Mouse (Mus musculus) layer of hippocampus, adult 9-10 months (tissue): ENCODE measurements around the gene Clpb.
"Not testable (repeated sequence)": the region's sequence is repeated elsewhere in the genome, so short reads cannot be mapped to it uniquely, and the experiment has no call there.

Experiments used
- DNase-seq: peaks from one replicate; pipeline ENCODE4 v3.0.0; 2022; ENCODE audit warnings: low spot score

Gene Clpb

DNA sequence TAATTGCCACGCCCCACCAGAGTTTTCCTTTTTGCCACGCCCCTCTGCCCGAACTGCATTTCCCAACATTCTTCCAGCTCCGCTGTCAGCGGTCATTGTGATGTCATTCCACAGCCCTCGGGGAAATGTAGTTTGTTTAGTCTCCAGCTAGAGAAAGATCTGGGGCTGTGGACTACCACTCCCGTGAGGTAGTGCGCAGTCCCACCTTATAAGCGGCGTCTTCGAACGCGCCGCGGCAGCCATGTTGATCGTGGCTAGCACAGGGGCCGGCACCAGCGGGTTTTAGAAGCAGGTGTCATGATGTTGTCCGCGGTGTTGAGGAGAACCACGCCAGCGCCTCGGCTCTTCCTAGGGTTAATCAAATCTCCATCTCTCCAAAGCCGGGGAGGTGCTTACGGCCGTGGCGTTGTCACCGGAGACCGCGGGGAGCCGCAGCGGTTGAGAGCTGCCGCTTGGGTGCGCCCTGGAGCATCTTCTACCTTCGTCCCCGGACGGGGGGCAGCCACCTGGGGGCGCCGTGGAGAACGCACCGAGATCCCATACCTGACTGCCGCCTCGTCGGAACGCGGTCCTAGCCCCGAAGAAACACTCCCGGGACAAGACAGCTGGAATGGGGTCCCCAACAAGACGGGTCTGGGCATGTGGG is at the start of gene Clpb:
Gene Clpb, plus strand, starts transcription at position 120 of the 646 bp plus-strand sequence.
- peak; percentile 92 for DNase-seq

DNA sequence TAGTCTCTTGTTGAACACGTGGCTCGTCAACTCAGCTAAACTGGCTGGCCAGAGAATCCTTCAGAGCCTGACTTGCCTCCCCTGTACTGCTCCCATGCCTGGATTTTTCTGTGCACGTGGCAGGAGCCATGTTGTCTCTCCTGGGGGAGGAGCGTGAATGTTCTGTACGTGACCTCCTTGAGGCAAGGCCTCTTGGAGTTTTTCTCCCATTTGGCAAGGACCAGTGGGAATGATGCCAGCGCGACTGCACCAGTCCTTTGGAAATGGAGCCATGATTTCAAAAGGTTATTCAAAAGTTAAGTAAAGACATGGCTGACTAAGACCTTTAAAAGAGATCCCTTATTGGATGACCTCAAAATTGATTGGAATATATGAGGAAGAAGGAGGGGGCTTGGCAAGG is 48.0 kb upstream of the Clpb start:
- no peak for DNase-seq

DNA sequence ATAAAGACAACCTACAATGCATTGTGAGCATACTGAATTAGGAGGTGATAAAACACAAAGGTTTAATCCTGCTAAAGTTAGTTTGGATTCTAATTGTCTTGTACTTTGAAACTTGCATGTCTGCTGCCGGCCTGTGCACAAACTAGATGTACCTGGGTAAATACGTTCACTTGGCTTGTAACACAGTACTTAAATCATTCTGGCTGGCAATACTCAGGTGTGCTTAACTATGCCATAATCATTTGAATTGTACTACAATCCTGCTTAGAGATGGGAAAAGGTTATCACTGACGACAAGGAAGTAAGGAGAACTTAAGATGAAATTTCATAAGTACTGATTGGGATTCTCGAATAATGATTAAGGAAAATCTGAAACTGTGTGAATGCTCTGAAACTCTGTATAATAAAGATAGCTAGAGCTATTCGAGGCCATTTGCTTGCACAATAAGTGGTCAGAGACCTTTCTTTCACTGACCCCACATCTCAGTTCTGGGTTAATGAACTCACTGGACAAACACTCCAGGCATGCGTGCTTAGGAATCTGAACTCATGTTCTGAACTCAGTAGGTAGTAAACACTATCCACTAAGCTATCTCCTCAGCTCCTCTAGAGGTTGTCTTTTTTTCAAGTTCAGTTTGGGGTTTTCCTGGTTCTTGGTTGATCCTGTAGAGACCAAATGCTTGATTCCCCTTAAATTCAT is 47.1 kb upstream of the Clpb start:
- DNase-seq, result no peak

DNA sequence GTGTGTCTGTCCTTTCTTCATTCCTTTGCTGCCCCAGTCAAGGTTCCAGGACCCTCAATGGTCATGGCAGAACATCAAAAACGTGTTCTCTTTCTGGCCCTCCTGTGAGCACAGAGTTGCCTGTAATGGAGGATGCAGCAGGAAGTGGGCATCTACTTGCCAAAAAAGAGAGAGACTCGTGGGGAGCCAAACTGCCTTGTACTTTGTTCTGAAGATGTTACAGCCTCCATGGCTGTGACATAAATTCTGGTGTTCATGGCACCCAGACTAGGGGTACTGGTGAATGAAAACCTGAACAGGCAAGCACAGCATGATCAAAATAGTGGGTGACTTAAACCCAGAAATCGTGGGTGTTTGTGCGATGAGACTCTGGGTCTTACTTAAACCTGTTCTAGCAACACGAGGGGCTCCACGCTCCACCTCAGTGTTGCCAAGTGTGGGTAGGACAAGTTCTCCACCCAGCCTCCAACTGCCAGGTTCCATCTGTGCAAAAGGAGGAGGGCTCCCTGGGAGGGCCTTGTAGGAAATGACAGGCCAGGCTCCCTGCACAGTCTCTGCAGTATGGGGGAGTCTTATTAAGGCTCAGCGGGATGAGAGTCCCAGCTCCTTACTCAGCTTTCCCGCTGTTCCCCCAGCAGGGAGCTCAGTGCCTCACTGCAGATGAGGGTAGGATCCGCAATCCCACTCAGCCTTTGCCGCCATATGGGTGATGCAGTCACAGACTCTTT is 45.8 kb upstream of the Clpb start:
- peak; percentile 39 for DNase-seq

DNA sequence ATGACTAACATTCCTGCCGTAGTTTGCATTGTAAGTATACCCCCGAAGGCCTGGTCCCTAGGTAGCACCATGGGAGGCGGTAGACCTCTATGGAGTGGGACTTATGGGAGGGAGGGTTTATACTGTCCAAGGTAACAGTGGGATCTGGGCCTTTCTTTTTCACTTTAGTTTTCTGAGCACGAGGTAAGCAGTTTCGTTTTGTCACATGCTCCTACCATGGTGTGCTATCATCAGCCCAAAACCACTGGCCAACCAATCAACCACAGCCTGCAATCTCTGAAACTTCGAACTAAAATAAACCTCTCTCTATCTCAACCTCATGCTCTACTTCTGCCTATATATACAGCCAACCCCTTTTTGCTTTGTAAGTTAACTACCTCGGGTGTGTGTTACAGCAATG is 45.2 kb upstream of the Clpb start:
- DNase-seq, result no peak

DNA sequence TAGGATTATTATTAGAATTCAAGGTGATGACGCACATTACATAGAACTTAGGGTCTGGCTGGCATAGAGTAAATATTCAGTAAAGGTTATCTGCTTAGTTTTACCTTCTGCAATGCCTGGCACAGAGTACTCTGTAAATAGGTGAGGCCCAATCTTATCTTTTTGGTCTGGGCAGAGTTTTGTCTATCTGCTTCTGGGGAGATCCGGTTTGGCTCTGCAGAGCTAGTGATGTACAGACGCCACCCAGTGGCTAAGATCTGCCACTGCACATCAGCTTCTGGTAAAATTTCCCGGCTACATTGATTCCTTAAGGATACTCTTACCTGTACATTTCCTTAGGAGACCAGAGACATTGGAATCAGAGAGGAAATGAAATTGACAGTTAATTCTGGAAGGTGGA is 43.1 kb upstream of the Clpb start:
- DNase-seq, result peak; percentile 71

DNA sequence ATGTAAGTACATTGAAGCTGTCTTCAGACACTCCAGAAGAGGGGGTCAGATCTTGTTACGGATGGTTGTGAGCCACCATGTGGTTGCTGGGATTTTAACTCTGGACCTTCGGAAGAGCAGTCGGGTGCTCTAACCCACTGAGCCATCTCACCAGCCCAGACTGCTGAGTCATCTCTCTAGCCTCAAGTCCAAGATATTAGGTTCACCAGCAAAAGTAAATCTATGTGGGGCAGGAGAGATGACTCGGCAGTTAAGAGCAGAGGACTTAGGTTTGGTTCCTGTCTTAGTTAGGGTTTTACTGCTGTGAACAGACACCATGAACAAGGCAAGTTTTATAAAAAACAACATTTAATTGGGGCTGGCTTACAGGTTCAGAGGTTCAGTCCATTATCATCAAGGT is 41.6 kb upstream of the Clpb start:
- DNase-seq, result not testable (repeated sequence)

DNA sequence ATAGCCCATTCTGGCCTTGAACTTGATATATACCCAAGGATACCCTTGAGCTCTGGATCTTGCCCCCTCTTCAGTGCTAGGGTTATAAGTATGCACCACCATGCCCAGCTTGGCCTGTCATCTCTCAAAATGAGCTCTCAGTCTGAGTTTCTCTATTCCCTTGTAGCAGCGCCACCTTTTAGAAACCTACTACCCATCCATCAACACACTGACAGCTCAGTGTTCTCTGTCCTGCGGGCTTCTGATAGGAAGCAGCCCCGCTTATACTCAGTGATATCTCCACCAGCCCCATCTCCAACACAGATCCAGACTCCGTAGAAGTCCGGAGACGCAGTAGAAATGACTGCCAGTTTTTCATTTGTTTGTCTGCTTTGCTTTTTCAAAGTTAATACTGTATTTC is 39.1 kb upstream of the Clpb start:
- DNase-seq, result no peak

DNA sequence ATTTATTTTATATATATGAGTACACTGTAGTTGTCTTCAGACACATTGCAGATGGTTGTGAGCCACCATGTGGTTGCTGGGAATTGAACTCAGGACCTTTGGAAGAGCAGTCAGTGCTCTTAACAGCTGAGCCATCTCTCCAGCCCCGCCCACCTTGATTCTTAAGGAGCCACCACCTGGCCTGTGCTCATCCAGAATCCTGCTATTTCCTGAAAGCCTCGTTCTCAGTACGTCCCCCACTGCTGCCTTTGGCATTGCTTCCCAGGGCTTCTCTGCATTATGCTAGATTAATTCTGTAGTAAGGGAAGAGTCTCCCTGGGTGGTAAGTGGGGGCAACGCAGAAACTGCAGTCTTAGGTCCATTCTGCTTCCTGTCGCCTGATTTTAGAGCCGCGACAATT is 36.3 kb upstream of the Clpb start:
- DNase-seq, result not testable (repeated sequence)

DNA sequence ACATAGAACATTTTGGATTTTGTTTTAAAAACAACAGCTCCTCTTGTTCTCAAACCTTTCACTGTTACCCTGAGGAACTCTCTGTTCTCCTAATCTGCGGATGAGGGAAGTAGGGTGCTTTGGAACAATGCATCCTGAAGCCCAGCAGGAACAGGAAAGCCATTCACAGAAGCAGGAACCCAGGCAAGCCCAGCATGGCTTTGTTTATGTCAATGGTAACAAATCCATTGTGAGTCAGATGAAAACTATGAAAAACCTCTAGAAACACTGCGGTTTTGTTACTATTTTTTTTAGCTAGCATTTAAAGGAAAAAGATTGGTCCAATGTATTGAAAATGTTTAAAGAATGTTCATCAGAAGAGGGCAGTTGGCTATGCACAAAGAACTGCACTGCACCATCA is 35.0 kb upstream of the Clpb start:
- no peak for DNase-seq

DNA sequence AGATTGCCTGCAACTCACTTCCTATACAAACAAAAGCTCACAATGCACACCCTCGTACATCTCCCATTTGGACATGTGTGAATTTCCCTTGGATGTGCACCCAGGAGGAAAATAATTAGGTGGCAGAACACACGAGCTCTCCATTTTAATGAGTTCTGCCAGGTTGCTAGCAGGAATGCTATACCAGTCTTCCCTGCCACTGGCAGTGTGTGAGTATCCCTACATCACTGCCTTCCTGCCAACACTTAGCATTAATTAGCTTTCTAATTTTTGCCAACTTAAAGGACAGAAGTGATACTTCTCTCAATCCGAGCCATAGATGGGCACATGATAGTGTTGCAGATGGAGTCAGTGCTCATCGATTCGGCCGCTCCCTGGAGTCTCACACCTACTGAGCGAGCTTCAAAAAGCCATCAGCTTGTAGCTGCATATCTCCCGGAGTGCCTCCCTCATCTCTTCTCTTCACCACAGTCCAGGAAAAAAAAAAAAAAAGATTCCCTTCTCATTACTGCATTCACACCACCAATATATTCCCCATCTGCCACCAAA is 29.7 kb upstream of the Clpb start:
- no peak for DNase-seq

DNA sequence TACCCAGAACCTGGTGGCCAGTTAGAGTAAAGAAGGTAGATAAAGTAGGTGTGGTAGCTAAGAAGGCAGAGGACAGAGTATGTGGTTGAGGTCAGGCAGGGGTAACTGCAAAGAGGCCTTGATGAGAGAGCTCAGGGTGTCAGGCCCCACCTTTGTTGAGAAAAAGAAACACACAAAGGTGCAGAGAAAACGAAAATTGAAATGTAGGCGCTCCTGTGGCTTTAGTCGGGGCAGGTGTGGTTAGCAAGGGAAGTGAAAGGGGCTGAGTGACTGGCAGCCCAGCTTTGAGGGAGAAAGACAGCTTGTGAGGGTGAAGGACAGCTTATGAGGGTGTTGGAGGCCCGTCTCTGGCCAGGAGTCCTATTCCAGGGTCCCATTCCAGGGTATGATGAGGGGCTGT is 28.9 kb upstream of the Clpb start:
- DNase-seq, result no peak

DNA sequence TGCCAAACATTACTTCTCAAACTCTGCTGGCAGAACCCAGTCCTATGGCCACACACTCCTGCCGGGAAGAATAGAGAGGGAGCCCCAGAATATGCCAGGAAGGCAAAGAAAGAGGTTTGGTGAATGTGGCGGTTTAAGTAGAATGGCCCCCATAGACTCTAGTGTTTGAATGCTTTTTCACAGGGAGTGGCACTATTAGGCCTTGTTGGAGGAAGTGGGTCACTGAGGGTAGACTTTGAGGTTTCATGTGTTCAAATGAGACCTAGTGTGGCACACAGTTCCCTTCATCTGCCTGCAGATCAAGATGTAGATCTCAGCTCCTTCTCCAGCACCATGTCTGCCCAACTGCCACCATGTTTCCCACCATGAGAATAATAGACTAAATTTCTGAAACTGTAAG is 27.4 kb upstream of the Clpb start:
- DNase-seq, result no peak

DNA sequence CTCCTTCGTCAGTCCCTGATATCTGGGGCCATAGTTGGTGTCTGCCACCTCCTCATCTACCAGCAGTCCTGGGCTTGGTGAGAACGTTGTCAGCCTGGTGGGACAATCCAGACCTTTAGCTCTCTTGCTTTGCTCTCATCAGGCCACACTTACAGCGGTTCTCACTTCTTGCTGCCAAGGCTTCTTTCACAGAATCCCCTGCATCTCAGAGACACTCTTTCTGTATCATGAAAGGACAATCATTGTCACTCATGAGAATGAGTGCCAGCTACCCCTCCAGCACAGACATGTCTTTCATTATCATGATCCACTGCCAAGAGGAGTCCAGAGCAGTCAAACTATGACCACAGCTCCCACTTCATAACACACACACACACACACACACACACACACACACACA is 19.6 kb upstream of the Clpb start:
- no peak for DNase-seq

DNA sequence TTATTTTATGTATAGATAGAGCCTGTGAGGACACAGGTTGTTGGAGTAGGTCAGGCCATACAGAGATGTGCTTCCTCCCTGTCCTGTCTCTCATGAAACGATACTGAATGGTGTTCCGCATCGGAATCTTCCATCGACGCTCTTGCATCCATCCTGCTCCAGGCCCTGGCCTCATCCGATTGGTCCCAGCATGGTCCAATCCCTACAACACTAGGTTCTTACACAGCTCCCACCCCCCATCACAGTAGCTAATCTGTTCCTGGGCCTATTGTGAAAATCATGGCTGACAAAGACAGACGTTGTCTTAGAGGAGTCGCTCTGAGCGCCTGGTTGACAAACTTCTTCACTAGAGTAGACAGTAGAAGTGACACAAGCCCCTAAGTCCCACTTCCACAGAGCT is 13.7 kb upstream of the Clpb start:
- DNase-seq, result no peak

DNA sequence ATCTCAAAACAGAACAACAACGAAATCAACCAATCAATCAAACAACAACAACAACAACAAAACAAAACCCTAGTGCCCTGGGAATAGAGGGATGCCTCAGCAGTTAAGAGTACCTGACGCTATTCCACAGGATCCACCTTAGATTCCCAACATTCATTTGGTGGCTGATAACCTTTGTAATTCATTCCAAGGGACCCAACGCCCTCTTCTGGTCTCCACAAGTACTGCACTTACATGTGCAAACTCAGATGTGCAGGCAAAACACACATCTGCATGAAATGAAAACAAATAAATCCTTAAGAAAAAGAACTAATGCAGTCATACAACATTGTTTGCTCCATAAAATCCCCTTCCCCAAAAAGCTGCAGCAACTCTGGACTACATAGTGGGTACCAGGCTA is 12.9 kb upstream of the Clpb start:
- no peak for DNase-seq

DNA sequence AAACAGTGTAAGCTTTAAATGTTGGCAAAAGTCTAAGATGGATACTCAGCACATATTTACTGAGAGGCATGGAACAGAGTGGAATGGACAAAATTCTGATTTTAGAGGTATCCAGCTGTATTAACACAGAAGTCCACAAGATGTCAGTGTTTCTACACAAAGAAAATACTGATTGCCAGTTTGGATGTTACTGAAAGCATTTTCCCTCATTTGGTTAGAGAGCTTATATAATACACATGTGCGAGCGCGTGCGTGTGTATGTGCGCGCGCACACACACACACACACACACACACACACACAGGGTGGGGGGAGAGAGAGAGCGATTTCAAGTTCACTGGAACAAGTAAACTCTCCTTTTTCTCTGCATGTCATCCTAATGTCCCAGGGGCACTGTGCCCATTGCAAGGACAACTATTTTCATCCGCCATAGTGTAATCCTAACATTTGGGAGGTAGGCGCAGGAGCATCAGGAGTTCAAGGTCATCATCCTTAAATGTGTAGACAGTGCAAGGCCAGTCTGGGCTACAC is 9.7 kb upstream of the Clpb start:
- peak; percentile 60 for DNase-seq

DNA sequence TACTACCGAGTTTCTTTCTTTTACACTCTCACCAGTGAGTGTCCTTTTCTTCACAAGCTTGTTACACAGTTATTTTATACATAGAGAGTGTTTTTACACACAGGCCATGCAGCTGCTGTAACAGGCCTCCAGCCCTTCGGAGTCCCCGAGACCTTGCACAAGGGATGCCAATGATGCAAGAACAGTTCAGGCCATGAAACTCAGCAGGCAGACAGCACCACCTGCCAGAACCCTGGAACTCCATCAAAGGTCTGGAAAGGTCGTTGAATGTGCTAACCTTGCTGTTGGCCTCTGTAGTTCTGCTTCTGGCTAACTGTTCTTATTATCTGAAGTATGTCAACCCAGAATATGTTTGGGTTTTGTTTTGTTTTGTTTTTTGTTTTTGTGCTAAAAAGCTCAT is 8.5 kb upstream of the Clpb start:
- DNase-seq, result no peak

DNA sequence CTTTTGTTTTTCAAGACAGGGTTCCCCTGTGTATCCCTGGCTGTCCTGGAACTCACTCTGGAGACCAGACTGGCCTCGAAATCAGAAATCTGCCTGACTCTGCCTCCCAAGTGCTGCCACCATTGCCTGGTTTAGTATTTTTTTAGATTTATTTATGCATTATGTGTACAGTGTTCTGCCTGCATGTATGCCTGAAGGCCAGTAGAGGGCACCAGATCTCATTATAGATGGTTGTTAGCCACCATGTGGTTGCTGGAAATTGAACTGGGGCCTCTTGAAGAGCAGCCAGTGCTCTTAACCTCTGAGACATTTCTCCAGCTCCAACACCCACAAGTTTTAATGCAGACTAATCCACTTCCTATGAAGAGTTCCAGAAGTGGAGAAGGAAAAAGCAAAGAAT is 1.4 kb upstream of the Clpb start:
- DNase-seq, result no peak

DNA sequence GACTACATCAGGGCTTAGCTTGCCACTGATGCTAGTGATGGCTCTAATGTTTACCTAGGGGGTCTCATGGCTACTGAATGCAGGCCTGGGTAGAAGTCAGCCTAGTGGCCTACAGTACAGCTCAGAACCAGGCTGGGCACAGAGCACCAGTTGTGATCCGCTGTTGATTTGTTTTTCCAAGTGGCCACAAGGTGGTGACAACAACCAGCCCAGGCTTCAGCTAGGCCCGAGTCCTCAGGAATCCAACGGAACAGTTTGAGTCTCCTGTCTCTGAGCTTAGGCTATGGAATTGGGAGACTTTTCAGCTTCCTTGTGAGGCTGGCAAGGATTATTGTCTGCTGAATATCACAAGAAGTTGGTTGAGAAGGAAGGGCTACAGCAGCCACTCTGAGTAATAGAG is 3.1 kb downstream of the Clpb start:
- peak; percentile 43 for DNase-seq

DNA sequence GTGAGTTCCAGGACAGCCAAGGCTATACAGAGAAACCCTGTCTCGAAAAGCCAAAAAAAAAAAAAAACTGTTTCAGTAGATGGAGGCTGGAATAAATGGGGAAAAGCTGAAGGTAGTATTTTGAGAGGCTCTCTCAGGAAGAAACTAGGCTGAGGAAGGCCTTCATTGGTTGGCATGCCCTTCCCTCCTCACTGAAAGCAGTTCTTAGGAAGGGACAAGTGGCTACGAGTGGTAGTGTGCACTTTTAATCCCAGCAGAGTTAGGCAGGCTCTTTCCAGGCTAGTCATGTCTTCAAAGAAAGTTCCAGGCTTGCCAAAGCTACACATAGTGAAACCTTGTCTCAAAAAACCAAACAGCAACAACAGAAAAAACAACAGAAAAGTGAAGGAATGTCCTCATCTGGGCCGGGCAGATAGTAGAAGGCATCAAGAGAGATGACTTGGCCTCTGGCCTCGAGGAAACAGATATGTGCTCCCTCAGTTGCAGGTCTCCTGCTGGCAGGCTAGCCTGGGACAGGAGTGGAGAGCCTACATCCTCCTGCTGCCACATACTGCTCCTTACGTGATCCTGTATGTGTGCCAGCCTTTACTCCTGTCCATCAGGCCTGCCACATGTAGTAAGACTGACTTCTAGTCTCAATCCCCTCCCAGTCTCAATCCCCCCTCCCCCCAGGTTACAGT is 8.3 kb downstream of the Clpb start:
- no peak for DNase-seq

DNA sequence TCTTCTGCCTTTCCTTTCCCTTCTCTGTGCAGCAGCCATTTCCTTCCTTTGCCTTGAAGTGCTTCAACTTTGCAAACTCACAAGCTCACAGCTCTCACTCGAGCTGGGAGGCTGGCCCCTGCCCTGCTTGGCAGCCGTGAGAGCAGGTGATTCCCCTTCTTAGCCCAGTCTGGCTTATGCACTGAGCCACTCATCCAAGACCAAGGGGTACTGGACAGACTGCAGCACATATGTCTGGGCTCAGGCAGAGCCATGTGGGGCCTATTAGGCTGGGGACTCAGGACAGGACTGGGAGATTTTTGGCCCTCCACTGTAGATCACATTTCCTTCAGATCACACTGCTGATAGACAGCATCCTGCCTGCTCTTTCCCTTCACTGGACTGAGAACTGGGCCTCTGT is 10.1 kb downstream of the Clpb start:
- no peak for DNase-seq
